Mouse (Mus musculus) C2C12 (cell line): ENCODE measurements around the gene Calb2.

ENCODE experiments used
- CEBPB ChIP-seq: IDR thresholded peaks from one replicate; pipeline ENCODE4 v1.6.1; 2011; ENCODE audit warnings: low read depth, mild to moderate bottlenecking, control low read depth, moderate library complexity
- CTCF ChIP-seq: IDR thresholded peaks from one replicate; pipeline ENCODE4 v1.5.1; 2011; ENCODE audit not compliant: control insufficient read depth, insufficient read depth, insufficient read length
- FOSL1 ChIP-seq: IDR thresholded peaks from one replicate; pipeline ENCODE4 v1.8.0; 2011; ENCODE audit warnings: mild to moderate bottlenecking, low read length; ENCODE audit not compliant: poor library complexity, insufficient read depth, severe bottlenecking
- MAX ChIP-seq: IDR thresholded peaks from one replicate; pipeline ENCODE4 v1.6.1; 2011; ENCODE audit warnings: mild to moderate bottlenecking, control low read depth
- MYOG ChIP-seq: IDR thresholded peaks from one replicate; pipeline ENCODE4 v1.6.1; 2011; ENCODE audit not compliant: control insufficient read depth, insufficient read length; ENCODE audit errors: extremely low read depth
- USF1 ChIP-seq: IDR thresholded peaks from one replicate; pipeline ENCODE4 v1.6.1; 2011; ENCODE audit warnings: low read depth, mild to moderate bottlenecking, control low read depth, moderate library complexity

- no peak for TF ChIP-seq CTCF
- no peak for TF ChIP-seq FOSL1
- no peak for TF ChIP-seq CEBPB
- TF ChIP-seq USF1, result no peak
- no peak for TF ChIP-seq MAX
- TF ChIP-seq MYOG, result no peak
Measured at GRCm38 (mm10) chr8:110182735-110183367, 14.8 kb upstream of the Calb2 start.
